Mouse (Mus musculus): ENCODE data around the gene Rasal2.

DNA sequence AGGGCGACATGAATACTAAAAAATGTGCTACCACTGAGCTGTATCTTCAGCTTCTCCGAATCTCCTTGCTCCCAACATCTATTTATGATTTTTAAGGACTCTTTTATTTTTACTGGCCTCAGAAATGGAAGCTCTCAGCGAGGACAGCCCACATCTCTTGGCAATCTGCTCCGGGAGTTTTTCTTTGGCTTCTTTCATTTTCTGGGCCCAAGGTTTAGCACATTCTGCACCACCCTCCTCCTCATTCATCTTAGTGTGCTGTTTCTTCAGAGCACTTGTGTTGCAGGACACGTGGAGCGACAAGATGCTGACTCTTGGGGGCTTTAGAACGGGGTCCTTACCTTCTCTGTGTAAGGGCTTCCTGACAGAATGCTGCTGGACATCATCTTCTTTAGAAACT is 243.5 kb downstream of the Rasal2 start:
- no peak for TF ChIP-seq POLR2A (IDR thresholded peaks at IDR 0.05; ENCODE audit: borderline replicate concordance, extremely low read depth, insufficient read depth, insufficient read length, poor library complexity, severe bottlenecking)
- TF ChIP-seq CTCF (IDR thresholded peaks at IDR 0.05; ENCODE audit: borderline replicate concordance, extremely low read depth, insufficient read depth, insufficient read length), result no peak
